Mouse (Mus musculus) cerebellum, adult 2 months (tissue): ENCODE results near the gene Ermard.

Source experiments
- CTCF ChIP-seq: fragments of 200-500 bp; IDR thresholded peaks from 2 replicates; pipeline ENCODE4 v1.5.1; 2011; ENCODE audit warnings: low read depth, mild to moderate bottlenecking, control low read depth, low read length, moderate library complexity, borderline replicate concordance; ENCODE audit not compliant: insufficient read depth
- POLR2A ChIP-seq: fragments of 200-500 bp; IDR thresholded peaks from 2 replicates; pipeline ENCODE4 v1.6.1; 2011; ENCODE audit warnings: low read length, control low read depth, borderline replicate concordance; ENCODE audit not compliant: insufficient read depth

GRCm38 (mm10) chr17:15091739-15092138 lies 50.7 kb downstream of the Ermard start:
- no peak for TF ChIP-seq POLR2A
- no peak for TF ChIP-seq CTCF
